Mouse (Mus musculus): ENCODE results near the gene Zzef1.

The Zzef1 gene

GRCm38 (mm10) chr11:72923116-72923515 is 127.1 kb downstream of the Zzef1 start:
- DNase-seq, result no peak

DNA sequence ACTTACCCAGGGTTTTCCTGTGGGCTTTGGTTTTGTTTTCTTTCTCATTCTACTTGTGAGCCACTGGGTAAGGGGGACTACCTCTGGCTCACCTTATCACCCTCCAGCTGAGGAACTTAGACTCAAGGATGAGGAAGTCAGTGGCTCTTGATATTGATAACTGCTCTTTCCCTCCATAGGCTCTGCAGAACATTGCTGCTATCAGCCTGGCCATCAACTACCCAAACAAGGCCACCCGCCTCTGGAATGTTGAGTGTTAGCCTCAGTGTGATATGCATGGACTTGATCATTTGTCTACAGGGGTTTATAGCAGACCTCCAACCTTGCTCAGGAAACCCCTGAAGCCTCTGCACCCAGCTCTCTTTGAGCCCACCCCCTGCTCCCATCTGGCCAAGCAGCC is 128.4 kb downstream of the Zzef1 start:
- DNase-seq, result no peak

GRCm38 (mm10) chr11:72925067-72925466 is 129.0 kb downstream of the Zzef1 start:
- peak; percentile 25 for DNase-seq

GRCm38 (mm10) chr11:72926226-72926890 is 130.3 kb downstream of the Zzef1 start:
- DNase-seq, result peak; percentile 49

DNA sequence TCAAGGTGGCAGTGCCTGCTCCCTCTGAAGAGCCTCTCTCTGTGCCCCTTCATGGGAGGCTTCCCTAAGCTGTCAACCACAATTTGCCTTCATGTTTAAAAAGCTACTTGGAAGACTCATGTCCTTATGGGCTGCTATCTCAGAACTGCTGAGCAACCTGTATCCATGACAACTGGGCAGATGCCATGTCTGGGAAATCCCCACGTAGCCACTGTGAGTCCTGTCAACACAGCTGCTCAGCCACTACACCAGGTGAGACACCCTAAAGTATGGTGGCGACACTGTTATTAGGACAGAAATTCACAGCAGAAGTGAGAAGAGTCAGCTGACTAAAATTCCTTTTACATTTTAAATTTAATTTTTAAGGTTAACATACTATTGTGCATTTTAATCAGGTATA is 132.5 kb downstream of the Zzef1 start:
- no peak for DNase-seq

GRCm38 (mm10) chr11:72940208-72941143 is 144.4 kb downstream of the Zzef1 start:
- no peak for DNase-seq

DNA sequence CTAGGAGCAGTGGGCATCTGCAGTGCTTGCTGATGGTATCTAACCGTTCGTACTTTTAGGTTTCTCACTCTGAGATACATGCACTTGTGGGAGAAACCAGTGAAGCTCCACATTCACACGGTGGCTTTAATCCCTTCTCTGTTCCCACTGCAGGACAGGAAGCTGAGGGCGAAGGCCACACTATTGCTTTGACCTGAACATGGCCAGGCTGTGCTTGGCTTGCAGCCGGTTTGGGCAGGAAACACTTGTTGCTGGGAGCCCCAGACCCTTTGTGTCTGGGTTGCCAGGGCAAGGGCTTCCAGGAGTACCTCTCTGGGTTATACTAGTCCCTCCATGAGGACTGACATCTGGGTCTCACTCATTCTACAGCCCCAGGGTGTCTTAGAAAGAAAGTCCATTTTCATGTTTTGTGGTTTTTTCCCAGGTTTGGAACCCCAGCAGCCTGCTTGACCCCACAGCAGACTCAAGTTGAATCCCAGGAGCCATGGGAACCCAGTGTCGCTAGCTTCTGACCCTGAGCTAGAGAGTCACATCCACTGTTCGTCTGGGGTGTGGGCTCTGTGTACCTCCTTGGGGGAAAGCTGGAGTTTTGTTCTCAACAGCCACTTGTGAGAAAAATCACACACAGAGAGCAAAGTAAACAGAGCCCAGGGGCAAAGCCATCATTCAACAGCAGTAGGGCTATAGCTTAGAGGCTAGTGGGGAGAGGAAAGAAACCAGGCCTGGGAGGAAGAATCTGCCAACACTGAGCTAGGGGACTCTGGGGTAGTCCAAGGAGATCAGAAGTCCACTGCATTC is 149.2 kb downstream of the Zzef1 start:
- no peak for DNase-seq

DNA sequence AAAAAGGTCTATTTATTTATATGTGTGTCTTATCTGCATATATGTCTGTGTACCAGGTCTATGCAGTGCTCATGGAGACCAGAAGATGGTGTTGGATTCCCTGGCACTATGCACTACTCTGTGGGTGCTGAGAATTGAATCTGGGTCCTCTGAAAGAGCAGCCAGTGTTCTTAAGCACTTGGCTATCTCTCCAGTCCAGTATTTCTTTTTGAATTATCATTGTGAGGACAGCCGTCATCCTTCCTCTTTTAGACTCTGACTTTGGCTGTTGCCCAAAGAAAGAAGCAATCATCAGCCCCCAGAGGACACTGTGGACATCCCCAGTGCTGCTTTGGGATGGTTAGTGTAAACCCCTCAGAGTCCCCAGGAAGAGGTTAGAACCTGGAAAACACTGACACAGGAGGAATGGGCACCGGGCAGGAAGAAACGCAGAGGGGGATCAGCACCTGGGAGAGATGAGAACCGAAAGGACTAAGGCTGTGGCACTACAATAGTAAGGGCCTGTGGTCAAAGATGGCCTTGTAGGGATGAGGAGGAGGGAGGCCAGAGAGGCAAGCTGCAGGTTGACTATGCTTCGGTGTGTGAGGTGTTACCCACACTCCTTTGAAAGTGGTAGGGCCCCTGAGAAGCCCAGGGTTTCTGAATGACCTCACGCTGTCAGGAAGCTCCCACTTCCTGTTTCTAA is 150.0 kb downstream of the Zzef1 start:
- DNase-seq, result no peak

DNA sequence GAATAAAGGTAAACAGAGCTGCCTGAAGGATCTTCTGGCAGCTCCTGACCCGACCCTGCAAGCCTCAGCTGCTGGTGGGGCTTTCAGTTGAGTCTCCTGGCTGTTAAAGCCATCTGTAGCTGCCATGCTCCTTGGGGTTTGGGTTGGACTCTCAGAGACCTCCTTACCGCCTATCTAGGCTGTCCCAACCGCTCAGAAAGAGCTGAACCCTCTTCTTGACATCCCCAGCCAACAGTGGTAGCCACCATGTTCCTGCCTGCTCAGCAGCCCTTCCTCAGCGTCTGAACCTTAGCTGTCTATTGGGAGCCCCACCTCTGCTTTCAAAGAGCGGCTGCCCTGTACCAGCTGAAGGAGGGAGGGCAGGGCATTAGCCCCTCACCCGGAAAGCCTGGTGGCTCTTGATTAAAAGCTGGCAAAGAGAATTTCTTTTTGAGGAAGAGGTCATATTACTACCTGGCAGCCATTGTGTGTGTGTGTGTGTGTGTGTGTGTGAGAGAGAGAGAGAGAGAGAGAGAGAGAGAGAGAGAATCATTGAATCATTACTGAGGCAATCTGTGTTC is 150.6 kb downstream of the Zzef1 start:
- no peak for DNase-seq

DNA sequence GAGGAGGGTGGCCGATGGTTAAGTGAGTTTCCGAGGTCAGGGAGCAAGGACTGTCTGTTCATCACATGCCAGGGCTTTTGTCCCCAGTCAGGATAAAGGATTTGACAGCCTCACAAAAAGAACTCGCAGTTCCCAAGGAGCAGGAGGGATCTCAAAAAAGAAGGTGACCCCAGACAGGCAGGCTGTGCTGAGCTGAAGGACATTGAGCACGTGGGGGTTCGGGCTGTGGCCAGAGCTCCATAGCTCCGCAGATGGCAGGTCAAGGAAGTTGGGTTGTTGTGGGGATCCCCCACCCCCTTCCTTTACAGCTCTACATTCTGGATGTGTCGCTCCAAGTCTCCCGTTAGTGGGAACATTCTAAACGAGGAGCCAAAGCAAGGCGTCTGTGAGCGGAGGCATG is 151.8 kb downstream of the Zzef1 start:
- no peak for DNase-seq

DNA sequence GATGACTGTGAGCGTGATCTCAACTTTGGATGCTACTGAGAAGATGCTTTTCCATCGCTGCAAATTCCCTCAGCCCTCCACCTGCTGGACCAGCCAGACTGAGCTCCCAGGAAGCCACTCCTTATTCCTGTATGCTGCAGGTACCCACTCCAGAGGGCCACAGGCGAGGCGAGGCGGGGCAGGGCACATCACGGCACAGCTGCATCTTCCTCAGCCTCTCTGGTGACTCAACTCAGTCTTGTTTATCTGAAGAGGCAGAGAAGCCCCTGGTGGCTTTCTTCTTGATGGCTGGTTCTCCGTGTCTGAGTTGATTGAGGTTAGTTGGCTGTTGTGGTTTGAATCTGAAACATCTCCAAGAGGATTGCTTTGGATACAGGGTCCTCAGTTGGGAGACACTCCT is 152.2 kb downstream of the Zzef1 start:
- DNase-seq, result no peak

- DNase-seq, result peak; percentile 24
Measured at GRCm38 (mm10) chr11:72951137-72952000, 155.3 kb downstream of the Zzef1 start.

GRCm38 (mm10) chr11:72952226-72952625 is 156.2 kb downstream of the Zzef1 start:
- no peak for DNase-seq

- no peak for DNase-seq
Measured at GRCm38 (mm10) chr11:72952697-72953096, 156.7 kb downstream of the Zzef1 start.

DNA sequence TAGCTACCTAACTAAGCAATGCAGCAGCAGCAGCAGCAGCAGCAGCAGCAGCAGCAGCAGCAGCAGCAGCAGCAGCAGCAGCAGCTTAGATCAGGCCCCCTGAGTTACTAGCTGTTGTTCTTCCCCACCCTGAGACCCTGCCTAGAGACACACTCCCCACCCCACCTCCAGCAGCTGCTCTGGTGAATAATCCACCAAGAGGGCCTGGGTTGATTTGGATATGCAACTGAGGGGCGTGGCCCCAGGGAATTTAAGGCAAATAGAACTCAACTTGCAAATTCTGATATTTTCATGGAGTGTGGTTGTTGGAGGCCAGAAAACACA is 157.1 kb downstream of the Zzef1 start:
- DNase-seq, result no peak

DNA sequence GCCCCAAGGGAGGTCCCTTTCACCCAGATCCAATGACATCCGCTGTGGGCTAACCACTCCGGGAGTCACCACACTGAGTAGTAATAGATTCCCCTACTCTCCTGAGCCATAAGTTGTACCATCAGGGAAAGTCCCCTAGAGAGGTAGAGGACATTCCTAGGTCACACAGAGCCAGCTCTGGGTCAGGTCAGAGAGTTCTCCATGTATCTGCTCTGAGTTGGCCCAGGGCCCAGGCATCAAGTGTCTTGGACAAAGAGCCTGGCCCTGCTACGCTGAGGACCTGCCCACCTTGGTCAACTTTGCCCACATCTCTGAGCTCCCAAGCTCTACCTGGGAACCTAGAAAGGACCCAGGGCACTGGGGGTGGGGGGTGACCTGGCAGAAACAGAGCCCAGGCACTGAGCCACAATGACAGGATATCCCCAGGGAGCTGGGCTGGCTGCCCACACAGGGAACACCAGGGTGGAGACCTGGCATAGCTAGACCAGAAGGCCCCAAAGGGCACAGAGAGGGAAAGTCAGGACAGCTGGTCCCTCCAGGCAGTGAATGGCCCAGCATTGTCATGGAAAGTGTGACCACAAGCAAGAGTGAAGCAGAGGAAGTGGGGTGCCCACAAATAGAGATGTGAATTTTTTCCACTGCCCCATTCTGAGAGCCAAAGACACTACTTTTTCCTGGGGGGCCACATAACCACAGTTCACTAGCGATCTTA is 157.6 kb downstream of the Zzef1 start:
- DNase-seq, result peak; percentile 38

- no peak for DNase-seq
Measured at GRCm38 (mm10) chr11:72954216-72954615, 158.2 kb downstream of the Zzef1 start.

- DNase-seq, result no peak
Measured at GRCm38 (mm10) chr11:72955339-72955974, 159.4 kb downstream of the Zzef1 start.

DNA sequence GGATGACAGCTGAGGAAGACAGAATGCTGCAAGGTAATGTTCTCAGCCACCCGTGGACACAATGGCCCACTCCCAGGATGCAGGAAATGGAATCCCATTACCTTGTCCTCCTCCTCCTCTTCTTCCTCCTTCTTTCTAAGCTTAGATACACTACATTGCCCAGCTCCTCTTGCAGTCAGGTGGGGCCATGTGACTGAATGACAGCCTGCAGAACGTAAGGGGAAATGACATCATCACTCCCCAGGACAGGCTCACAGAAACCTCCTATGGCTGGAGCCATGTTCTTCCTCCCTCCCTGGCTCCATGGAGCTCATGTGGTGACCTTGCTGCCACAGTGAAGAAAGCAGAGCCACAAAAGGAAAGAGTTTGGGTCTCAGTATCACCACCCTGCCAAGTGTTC is 161.3 kb downstream of the Zzef1 start:
- no peak for DNase-seq

GRCm38 (mm10) chr11:72959924-72960679 is 164.1 kb downstream of the Zzef1 start:
- DNase-seq, result no peak
